Mouse (Mus musculus): ENCODE measurements around the gene Cox20.

DNA sequence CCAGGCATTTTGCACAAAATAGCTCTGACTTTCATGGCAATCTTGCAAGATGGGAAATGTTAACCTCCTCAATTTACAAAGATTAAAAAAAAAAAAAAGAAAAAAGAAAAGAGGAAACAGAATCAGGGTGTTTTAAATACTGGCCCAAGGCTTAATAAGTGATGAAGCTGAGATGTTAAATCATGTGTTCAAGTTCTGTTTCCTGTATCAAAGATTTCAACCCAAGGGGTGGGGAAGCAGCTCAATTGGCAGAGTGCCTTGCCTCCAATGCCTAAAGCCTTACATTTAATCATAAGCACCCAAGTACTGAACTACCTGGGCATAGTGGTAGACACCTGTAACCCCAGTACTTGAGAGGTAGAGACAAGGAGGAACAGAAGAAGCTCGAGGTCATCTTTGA, 23.1 kb downstream of the Cox20 start:
- TF ChIP-seq CTCF (IDR thresholded peaks at IDR 0.05; ENCODE audit: borderline replicate concordance, extremely low read depth, insufficient read depth, insufficient read length) (no peak), POLR2A (IDR thresholded peaks at IDR 0.05; ENCODE audit: borderline replicate concordance, extremely low read depth, insufficient read depth, insufficient read length, poor library complexity, severe bottlenecking) (no peak)
